Mouse (Mus musculus) testis, adult 2 months (tissue): ENCODE data around the gene Btn2a2. TPM values are rescaled to one million over a fixed set of nuclear protein-coding genes. Genes with fewer than 3 reads are reported as not detected.

Experiments used
- H3K27ac ChIP-seq: fragments of 200-500 bp; 2 replicates; pipeline ENCODE4 v1.5.1; 2012; ENCODE audit warnings: low read depth, low read length; ENCODE audit not compliant: control insufficient read depth, insufficient read depth
- H3K27me3 ChIP-seq: fragments of 200-500 bp; 2 replicates; pipeline ENCODE4 v1.6.1; 2012; ENCODE audit warnings: mild to moderate bottlenecking, low read length, moderate library complexity; ENCODE audit not compliant: control insufficient read depth, insufficient read depth
- H3K36me3 ChIP-seq: fragments of 200-500 bp; 2 replicates; pipeline ENCODE4 v1.6.1; 2012; ENCODE audit warnings: mild to moderate bottlenecking, low read length; ENCODE audit not compliant: control insufficient read depth, insufficient read depth
- H3K4me1 ChIP-seq: fragments of 200-500 bp; 2 replicates; pipeline ENCODE4 v1.6.1; 2012; ENCODE audit warnings: low read length; ENCODE audit not compliant: control insufficient read depth, insufficient read depth
- H3K4me3 ChIP-seq: fragments of 200-500 bp; 2 replicates; pipeline ENCODE4 v1.5.1; 2012; ENCODE audit warnings: low read depth, mild to moderate bottlenecking, low read length, moderate library complexity, mixed read lengths; ENCODE audit not compliant: control insufficient read depth
- CTCF ChIP-seq: fragments of 200-500 bp; IDR thresholded peaks from 2 replicates; pipeline ENCODE4 v1.5.1; 2012; ENCODE audit warnings: low read depth, mild to moderate bottlenecking, inconsistent platforms, low read length, moderate library complexity; ENCODE audit not compliant: control insufficient read depth, insufficient read depth, insufficient replicate concordance
- POLR2A ChIP-seq: fragments of 200-500 bp; IDR thresholded peaks from 2 replicates; pipeline ENCODE4 v1.6.1; 2012; ENCODE audit warnings: low read depth, mild to moderate bottlenecking, inconsistent platforms, low read length, moderate library complexity; ENCODE audit not compliant: control insufficient read depth
- polyA plus RNA-seq: library from polyadenylated mRNA; depleted of rRNA; stranded (reverse); fragments of >200 nt; gene quantifications from 2 replicates; pipeline ENCODE4 v1.2.3, GENCODE M21; 2012

Btn2a2 gene
- polyA plus RNA-seq, 1 experiment, result 0.21 TPM

- H3K4me1 ChIP-seq, result peaks cover 2% of the 10 kb centered on the region; the same call in 1 of the 2 replicates
- no peak for TF ChIP-seq POLR2A
- no peak for TF ChIP-seq CTCF
- peak overlapping the region; percentile 31; the same call in 1 of the 2 replicates for H3K4me3 ChIP-seq
- H3K27me3 ChIP-seq, result no peaks in the 10 kb centered on the region
- H3K36me3 ChIP-seq, result no peaks in the 10 kb centered on the region
- no peak overlapping the region; the same call in 1 of the 2 replicates for H3K27ac ChIP-seq
Observed at GRCm38 (mm10) chr13:23525901-23526300, 37.2 kb upstream of the Btn2a2 start.

GRCm38 (mm10) chr13:23524654-23525053, 36.0 kb upstream of the Btn2a2 start:
- H3K4me3 ChIP-seq, result no peak overlapping the region

DNA sequence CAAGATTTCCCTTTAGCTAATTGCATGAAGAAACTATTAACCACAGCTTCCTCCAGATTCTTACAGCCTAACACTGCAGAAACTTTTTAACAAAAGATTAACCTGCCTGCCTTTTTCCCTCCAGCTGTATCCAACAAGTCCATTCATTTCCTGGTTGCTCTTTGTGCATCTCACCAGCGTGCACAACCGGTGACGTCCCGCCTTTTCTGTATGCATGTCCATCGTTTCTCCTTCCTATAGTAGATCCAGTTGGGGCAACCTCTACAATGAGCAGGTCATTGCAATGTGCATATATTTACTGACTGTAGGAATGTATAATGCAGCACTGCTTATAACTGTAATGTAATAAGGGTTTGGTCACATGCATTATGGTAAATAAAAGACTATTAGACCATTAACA, 35.3 kb upstream of the Btn2a2 start:
- Histone ChIP-seq H3K27ac (no peak overlapping the region), H3K4me3 (no peak overlapping the region)
- TF ChIP-seq POLR2A, result no peak
- TF ChIP-seq CTCF, result no peak

More at GRCm38 (mm10) chr13:23524654-23525053, 36.0 kb upstream of the Btn2a2 start:
- Histone ChIP-seq H3K36me3 (no peaks in the 10 kb centered on the region), H3K27me3 (no peaks in the 10 kb centered on the region), H3K4me1 (peaks cover 2% of the 10 kb centered on the region; the same call in 1 of the 2 replicates), H3K27ac (no peak overlapping the region)
- TF ChIP-seq CTCF (peak; percentile 73; the same call in 1 of the 2 replicates), POLR2A (no peak)

GRCm38 (mm10) chr13:23521703-23522102, 33.0 kb upstream of the Btn2a2 start:
- TF ChIP-seq POLR2A (no peak), CTCF (no peak)
- H3K27ac ChIP-seq, result no peak overlapping the region
- peaks cover 2% of the 10 kb centered on the region; the same call in 1 of the 2 replicates for H3K4me1 ChIP-seq
- H3K4me3 ChIP-seq, result no peak overlapping the region
- no peaks in the 10 kb centered on the region for H3K36me3 ChIP-seq
- no peaks in the 10 kb centered on the region for H3K27me3 ChIP-seq

More for the DNA sequence above, 35.3 kb upstream of the Btn2a2 start:
- Histone ChIP-seq H3K27me3 (no peaks in the 10 kb centered on the region), H3K36me3 (no peaks in the 10 kb centered on the region), H3K4me1 (peaks cover 2% of the 10 kb centered on the region; the same call in 1 of the 2 replicates)

GRCm38 (mm10) chr13:23519416-23519815, 30.8 kb upstream of the Btn2a2 start:
- no peaks in the 10 kb centered on the region for H3K36me3 ChIP-seq
- H3K4me1 ChIP-seq, result peaks cover 4% of the 10 kb centered on the region
- TF ChIP-seq CTCF (no peak), POLR2A (no peak)
- H3K27ac ChIP-seq, result no peak overlapping the region
- no peaks in the 10 kb centered on the region for H3K27me3 ChIP-seq
- no peak overlapping the region for H3K4me3 ChIP-seq

- Histone ChIP-seq H3K27ac (no peak overlapping the region), H3K27me3 (no peaks in the 10 kb centered on the region), H3K36me3 (no peaks in the 10 kb centered on the region), H3K4me1 (peaks cover 4% of the 10 kb centered on the region), H3K4me3 (no peak overlapping the region)
- TF ChIP-seq CTCF (no peak), POLR2A (no peak)
Observed at GRCm38 (mm10) chr13:23518885-23519284, 30.2 kb upstream of the Btn2a2 start.

GRCm38 (mm10) chr13:23518295-23518603, 29.6 kb upstream of the Btn2a2 start:
- TF ChIP-seq POLR2A (no peak), CTCF (no peak)
- no peak overlapping the region for H3K27ac ChIP-seq

More at GRCm38 (mm10) chr13:23518295-23518603, 29.6 kb upstream of the Btn2a2 start:
- Histone ChIP-seq H3K36me3 (no peaks in the 10 kb centered on the region), H3K27me3 (no peaks in the 10 kb centered on the region), H3K4me3 (no peak overlapping the region), H3K4me1 (peaks cover 4% of the 10 kb centered on the region)
